Mouse (Mus musculus): ENCODE measurements at regions not wholly inside any gene's neighbourhood (a gene's known extent, or its start where the extent isn't known, plus 50 kb on each side); places are given as distances from the start of the nearest gene placed in this dataset.
"Not testable (repeated sequence)": the region's sequence is repeated elsewhere in the genome, so short reads cannot be mapped to it uniquely, and the experiment has no call there.

DNA sequence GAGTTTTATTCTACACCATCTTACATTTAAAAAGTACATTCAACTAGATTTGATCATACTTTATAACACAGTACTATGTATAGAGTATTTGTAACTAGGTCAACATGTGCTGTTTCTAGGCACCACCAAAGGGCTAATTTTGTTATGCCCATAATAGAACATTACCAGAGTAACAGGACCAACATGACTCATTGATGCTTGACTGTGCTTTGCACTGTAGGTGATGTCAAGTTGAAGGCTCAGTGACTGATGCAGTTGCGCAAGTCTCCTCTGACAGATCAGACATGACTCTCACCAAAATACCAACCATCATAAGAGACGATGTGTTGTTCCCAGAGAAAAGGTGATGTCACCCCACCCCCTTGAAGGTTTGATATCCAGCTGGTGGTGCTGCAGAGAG lies 108.5 kb downstream of the Mrpl39 start:
- no peak for DNase-seq

DNA sequence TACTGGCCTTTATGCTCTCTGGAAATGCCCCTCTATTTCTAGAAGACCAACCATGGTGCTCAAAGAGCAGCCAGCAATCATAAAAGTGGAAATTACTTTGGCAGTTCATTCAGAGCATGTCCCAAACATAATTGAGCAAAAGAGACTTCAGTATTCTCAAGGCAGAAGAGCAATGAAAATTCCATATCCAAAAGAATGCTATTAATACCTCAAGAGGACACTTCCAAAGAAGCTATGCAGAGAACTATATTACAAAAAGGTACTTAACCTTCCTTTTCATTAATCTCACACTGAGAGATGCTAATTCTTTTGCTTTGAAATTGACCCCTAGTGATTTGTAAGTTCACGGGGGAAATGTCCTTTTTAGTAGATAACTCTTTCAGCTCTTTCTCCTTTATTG lies 105.7 kb downstream of the Mrpl39 start:
- DNase-seq = no peak

DNA sequence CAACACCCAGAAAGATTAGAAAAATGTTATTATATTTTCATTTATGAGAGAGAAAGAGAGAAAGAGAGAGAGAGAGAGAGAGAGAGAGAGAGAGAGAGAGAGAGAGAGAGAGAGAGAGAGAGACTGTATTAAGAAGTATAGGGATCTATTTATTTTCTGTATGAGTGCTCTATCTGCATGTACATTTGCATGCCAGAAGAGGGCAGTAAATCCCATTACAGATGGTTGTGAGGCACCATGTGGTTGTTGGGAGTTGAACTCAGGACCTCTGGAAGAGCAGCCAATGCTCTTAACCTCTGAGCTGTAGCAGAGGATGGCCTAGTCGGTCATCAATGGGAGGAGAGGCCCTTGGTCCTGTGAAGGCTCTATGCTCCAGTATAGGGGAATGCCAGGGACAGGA lies 91.1 kb downstream of the Mrpl39 start:
- not testable (repeated sequence) for DNase-seq

GRCm38 (mm10) chr16:84646172-84646684 lies 89.3 kb downstream of the Mrpl39 start:
- DNase-seq = no peak

DNA sequence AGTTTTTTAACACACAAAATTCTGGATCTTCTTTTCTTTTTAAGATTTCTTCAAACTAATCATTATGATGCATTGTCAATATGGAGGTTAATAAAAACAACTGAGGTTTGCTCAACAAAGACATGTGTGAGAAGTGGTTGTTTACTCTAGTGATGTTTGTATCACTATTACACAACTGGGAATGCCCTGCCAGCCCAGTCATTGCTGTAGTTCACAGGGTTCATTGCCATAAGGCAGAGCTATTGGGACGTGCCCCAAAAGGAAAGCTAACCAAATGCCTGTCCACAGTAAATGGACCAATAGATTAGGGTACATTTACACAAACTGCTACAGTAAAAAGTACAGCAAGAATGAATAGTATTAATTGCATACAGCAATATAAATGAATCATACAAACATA lies 84.9 kb downstream of the Mrpl39 start:
- DNase-seq = no peak

- DNase-seq = no peak
Measured at GRCm38 (mm10) chr16:84653873-84654272, 81.7 kb downstream of the Mrpl39 start.

DNA sequence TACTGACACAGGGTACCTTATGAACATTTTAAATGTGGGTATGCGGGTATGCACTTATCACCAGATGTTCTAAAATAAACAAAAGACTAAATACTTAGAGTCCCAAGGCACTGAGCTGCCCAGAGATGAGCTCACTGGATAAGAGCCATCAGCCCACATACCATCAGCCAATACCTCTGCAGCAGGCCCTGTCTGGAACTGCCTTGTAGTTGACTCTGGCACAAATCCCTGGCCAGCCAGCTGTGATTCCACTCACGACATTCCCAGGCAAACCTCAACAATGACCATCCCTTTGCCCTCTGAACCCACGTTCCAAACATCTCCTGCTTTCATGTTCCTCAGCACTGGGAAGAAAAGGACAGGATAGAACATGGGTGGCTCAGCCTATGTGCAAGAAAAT lies 73.7 kb downstream of the Mrpl39 start:
- no peak for DNase-seq

DNA sequence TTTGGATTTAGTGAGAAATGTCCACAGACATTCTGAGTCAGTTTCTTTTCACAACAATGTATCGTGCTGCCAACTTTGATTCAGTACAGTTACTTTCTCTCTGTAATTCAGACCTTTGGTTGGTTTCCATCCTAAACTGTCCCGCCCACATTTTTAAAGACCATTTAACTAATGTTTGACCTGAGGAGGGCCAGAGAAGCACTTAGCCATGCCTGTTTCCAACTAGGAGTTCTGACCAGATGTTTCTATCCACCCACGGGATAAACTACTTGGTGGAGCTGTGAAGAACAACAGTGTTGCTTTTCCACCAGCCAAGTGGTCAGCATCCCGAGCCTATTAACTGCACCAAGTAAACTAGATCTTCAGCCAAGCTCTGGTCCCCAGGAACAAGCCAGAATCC lies 72.0 kb downstream of the Mrpl39 start:
- no peak for DNase-seq

Data from lung, adult 18-20 months (tissue).